Mouse (Mus musculus) lung, postnatal 0 days (tissue): ENCODE measurements around the gene Lypd6b. TPM values are rescaled to one million over a fixed set of nuclear protein-coding genes. Genes with fewer than 3 reads are reported as not detected.

ENCODE experiments used
- ATAC-seq: fragments of 200-750 bp; cut with Nextera tagmentation; 2 replicates; pipeline ENCODE4 v1.8.0; 2017; ENCODE audit warnings: moderate library complexity
- DNase-seq: peaks from one replicate; pipeline ENCODE4 v3.0.0-alpha.2; 2016; ENCODE audit warnings: low spot score
- H3K27ac ChIP-seq: fragments of 300-500 bp; sonication (generic); 2 replicates; pipeline ENCODE4 v1.5.1; 2014; ENCODE audit warnings: antibody characterized with exemption, mild to moderate bottlenecking, low read length, mixed read lengths
- H3K27me3 ChIP-seq: fragments of 300-500 bp; sonication (generic); replicated peaks from 2 replicates; pipeline ENCODE4 v1.6.1; 2014; ENCODE audit warnings: low read length, mixed read lengths; ENCODE audit not compliant: insufficient read depth
- H3K36me3 ChIP-seq: fragments of 300-500 bp; sonication (generic); 2 replicates; pipeline ENCODE4 v1.6.1; 2014; ENCODE audit warnings: low read length, mixed read lengths; ENCODE audit not compliant: insufficient read depth
- H3K4me1 ChIP-seq: fragments of 300-500 bp; sonication (generic); 2 replicates; pipeline ENCODE4 v1.6.1; 2014; ENCODE audit warnings: antibody characterized with exemption, low read depth, low read length, mixed read lengths; ENCODE audit not compliant: insufficient read depth
- H3K4me2 ChIP-seq: fragments of 300-500 bp; sonication (generic); replicated peaks from 2 replicates; pipeline ENCODE4 v1.6.1; 2014; ENCODE audit warnings: low read depth, mild to moderate bottlenecking, low read length, moderate library complexity, mixed read lengths
- H3K4me3 ChIP-seq: fragments of 300-500 bp; sonication (generic); 2 replicates; pipeline ENCODE4 v1.5.1; 2014; ENCODE audit warnings: low read depth, low read length
- H3K9ac ChIP-seq: fragments of 300-500 bp; sonication (generic); replicated peaks from 2 replicates; pipeline ENCODE4 v1.6.1; 2014; ENCODE audit warnings: low read depth, mild to moderate bottlenecking
- H3K9me3 ChIP-seq: fragments of 300-500 bp; sonication (generic); 2 replicates; pipeline ENCODE4 v1.6.1; 2016; ENCODE audit warnings: low read length, mixed read lengths
- CTCF ChIP-seq: IDR thresholded peaks from 2 replicates; pipeline ENCODE4 v1.5.1; 2016; ENCODE audit warnings: antibody characterized with exemption, mild to moderate bottlenecking
- EP300 ChIP-seq: IDR thresholded peaks from 2 replicates; pipeline ENCODE4 v1.6.1; 2016; ENCODE audit warnings: antibody characterized with exemption, mild to moderate bottlenecking, control low read depth
- WGBS: fragments of 180-500 bp; shearing (Covaris S2); extraction: QIAGEN DNeasy Blood & Tissue Kit; methylation state at CpG from one replicate; pipeline ENCODE4 v1.1.7; 2014; 5-methylcytosine and 5-hydroxymethylcytosine counted together
- polyA plus RNA-seq: library from polyadenylated mRNA; unstranded; fragments of >200 nt; fragmentation: Nextera tagmentation; extraction: Ambion mirVana; gene quantifications from 2 replicates; pipeline ENCODE4 v1.2.1, GENCODE M21; 2015

Gene Lypd6b
- polyA plus RNA-seq, 1 experiment from 2014 or later, result 3.9 TPM

GRCm38 (mm10) chr2:49822312-49822711 lies 34.8 kb downstream of the Lypd6b start:
- no peak for ATAC-seq
- Histone ChIP-seq H3K36me3 (no peaks in the 10 kb centered on the region), H3K27ac (no peak overlapping the region), H3K4me3 (no peak overlapping the region), H3K4me1 (no peaks in the 10 kb centered on the region), H3K9me3 (no peaks in the 10 kb centered on the region), H3K27me3 (no peaks in the 10 kb centered on the region), H3K4me2 (no peak overlapping the region), H3K9ac (no peak overlapping the region)
- TF ChIP-seq EP300, result no peak
- DNase-seq, result no peak
- 64% methylated on average over 1 of the region's 1 CpGs for WGBS

GRCm38 (mm10) chr2:49825588-49825987 lies 38.1 kb downstream of the Lypd6b start:
- H3K36me3 ChIP-seq, result no peaks in the 10 kb centered on the region

GRCm38 (mm10) chr2:49827756-49828155 lies 40.3 kb downstream of the Lypd6b start:
- ATAC-seq, result peak; percentile 26; the same call in 1 of the 2 replicates

More at GRCm38 (mm10) chr2:49825588-49825987, 38.1 kb downstream of the Lypd6b start:
- no peak overlapping the region for H3K27ac ChIP-seq
- no peak overlapping the region for H3K4me2 ChIP-seq
- WGBS, result 27% methylated on average over 1 of the region's 1 CpGs
- H3K4me1 ChIP-seq, result no peaks in the 10 kb centered on the region
- no peak overlapping the region for H3K4me3 ChIP-seq
- ATAC-seq, result no peak
- no peak for TF ChIP-seq EP300
- TF ChIP-seq CTCF, result no peak
- no peaks in the 10 kb centered on the region for H3K9me3 ChIP-seq
- no peak for DNase-seq
- H3K9ac ChIP-seq, result no peak overlapping the region
- no peaks in the 10 kb centered on the region for H3K27me3 ChIP-seq

GRCm38 (mm10) chr2:49830369-49830768 lies 42.9 kb downstream of the Lypd6b start:
- H3K9ac ChIP-seq, result no peak overlapping the region
- no peak overlapping the region for H3K4me3 ChIP-seq
- 83% methylated on average over 3 of the region's 3 CpGs for WGBS
- no peak for ATAC-seq
- no peaks in the 10 kb centered on the region for H3K4me1 ChIP-seq
- no peaks in the 10 kb centered on the region for H3K27me3 ChIP-seq
- DNase-seq, result no peak
- no peak overlapping the region for H3K4me2 ChIP-seq
- H3K27ac ChIP-seq, result no peak overlapping the region
- H3K9me3 ChIP-seq, result no peaks in the 10 kb centered on the region
- no peaks in the 10 kb centered on the region for H3K36me3 ChIP-seq
- TF ChIP-seq CTCF, result no peak
- TF ChIP-seq EP300, result no peak

More at GRCm38 (mm10) chr2:49827756-49828155, 40.3 kb downstream of the Lypd6b start:
- H3K9me3 ChIP-seq, result no peaks in the 10 kb centered on the region
- 40% methylated on average over 4 of the region's 4 CpGs for WGBS
- H3K9ac ChIP-seq, result no peak overlapping the region
- H3K36me3 ChIP-seq, result no peaks in the 10 kb centered on the region
- no peak overlapping the region for H3K4me3 ChIP-seq
- H3K27me3 ChIP-seq, result no peaks in the 10 kb centered on the region
- H3K27ac ChIP-seq, result no peak overlapping the region
- no peak overlapping the region for H3K4me2 ChIP-seq
- no peaks in the 10 kb centered on the region for H3K4me1 ChIP-seq
- no peak for DNase-seq
- TF ChIP-seq EP300 (no peak), CTCF (no peak)

- Histone ChIP-seq H3K9ac (no peak overlapping the region), H3K27me3 (no peaks in the 10 kb centered on the region), H3K36me3 (no peaks in the 10 kb centered on the region), H3K4me3 (no peak overlapping the region), H3K9me3 (no peaks in the 10 kb centered on the region), H3K4me2 (no peak overlapping the region), H3K27ac (no peak overlapping the region), H3K4me1 (no peaks in the 10 kb centered on the region)
- DNase-seq, result no peak
- TF ChIP-seq CTCF (no peak), EP300 (no peak)
- ATAC-seq, result peak; percentile 49; the same call in 1 of the 2 replicates
- 54% methylated on average over 9 of the region's 9 CpGs for WGBS
Observed at GRCm38 (mm10) chr2:49832277-49832803, 44.9 kb downstream of the Lypd6b start.

GRCm38 (mm10) chr2:49837454-49838059 lies 50.1 kb downstream of the Lypd6b start:
- Histone ChIP-seq H3K4me3 (no peak overlapping the region), H3K27me3 (no peaks in the 10 kb centered on the region), H3K4me1 (no peaks in the 10 kb centered on the region), H3K9ac (no peak overlapping the region), H3K4me2 (no peak overlapping the region), H3K9me3 (no peaks in the 10 kb centered on the region), H3K36me3 (no peaks in the 10 kb centered on the region), H3K27ac (no peak overlapping the region)
- WGBS, result 70% methylated on average over 9 of the region's 12 CpGs
- ATAC-seq (no peak), DNase-seq (no peak)
- no peak for TF ChIP-seq CTCF
- TF ChIP-seq EP300, result no peak
